Mouse (Mus musculus) megakaryocyte, embryonic 14.5 days (primary cell): Measurements from ENCODE around the gene Unk.

Experiments
- FLI1 ChIP-seq: IDR thresholded peaks from 2 replicates; pipeline ENCODE4 v1.6.1; 2012; ENCODE audit warnings: low read length, inconsistent platforms, mixed read lengths
- GATA1 ChIP-seq: IDR thresholded peaks from 3 replicates; pipeline ENCODE4 v1.6.1; 2012; ENCODE audit warnings: mixed read lengths, low read length, inconsistent platforms, borderline replicate concordance

GRCm38 (mm10) chr11:116083096-116083672, 53.1 kb downstream of the Unk start:
- TF ChIP-seq GATA1, result no peak
- TF ChIP-seq FLI1, result no peak
